Mouse (Mus musculus): ENCODE measurements at regions not wholly inside any gene's neighbourhood (a gene's known extent, or its start where the extent isn't known, plus 50 kb on each side); places are given as distances from the start of the nearest gene placed in this dataset.

GRCm38 (mm10) chr3:23374341-23374740 is 1297.9 kb downstream of the Tbl1xr1 start:
- no peak for TF ChIP-seq GATA1 (IDR thresholded peaks at IDR 0.05; ENCODE audit: borderline replicate concordance, low read length)
- no peak for TF ChIP-seq FLI1 (IDR thresholded peaks at IDR 0.05; ENCODE audit: low read length)

All from megakaryocyte, embryonic 14.5 days (primary cell).